Mouse (Mus musculus): ENCODE measurements around the gene Pfpl. TPM values are rescaled to one million over a fixed set of nuclear protein-coding genes. Genes with fewer than 3 reads are reported as not detected.

The Pfpl gene
- polyA plus RNA-seq (2012; rRNA removed), result not detected in 2 replicates

DNA sequence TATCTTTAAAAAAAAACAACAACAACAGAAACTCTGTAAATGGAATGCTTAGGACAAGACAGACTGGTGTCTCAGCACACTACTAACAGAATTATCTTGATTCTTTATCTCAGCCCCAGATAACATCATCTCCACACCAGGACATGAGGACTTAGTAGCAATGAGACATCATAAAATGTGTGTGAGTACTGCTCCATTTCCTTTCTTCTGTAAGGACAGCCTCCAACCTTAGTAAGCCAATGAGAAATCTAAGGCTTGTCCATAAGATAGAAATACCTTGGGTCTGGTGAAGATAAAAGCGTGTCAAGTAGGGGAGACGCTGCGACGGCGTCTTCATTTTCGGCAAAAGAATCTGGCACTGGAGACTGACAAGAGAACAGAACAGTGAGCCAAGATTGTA is at the start of gene Pfpl:
Pfpl (plus strand) TSS at position 301 of the 400 bp plus-strand sequence.
- no peak for TF ChIP-seq CTCF (IDR thresholded peaks at IDR 0.05; ENCODE audit: extremely low read depth, insufficient read depth, insufficient read length, insufficient replicate concordance)
- no peak for TF ChIP-seq POLR2A (IDR thresholded peaks at IDR 0.05; ENCODE audit: low read depth, low read length)
- 95% methylated on average over 6 of the region's 6 CpGs for WGBS

DNA sequence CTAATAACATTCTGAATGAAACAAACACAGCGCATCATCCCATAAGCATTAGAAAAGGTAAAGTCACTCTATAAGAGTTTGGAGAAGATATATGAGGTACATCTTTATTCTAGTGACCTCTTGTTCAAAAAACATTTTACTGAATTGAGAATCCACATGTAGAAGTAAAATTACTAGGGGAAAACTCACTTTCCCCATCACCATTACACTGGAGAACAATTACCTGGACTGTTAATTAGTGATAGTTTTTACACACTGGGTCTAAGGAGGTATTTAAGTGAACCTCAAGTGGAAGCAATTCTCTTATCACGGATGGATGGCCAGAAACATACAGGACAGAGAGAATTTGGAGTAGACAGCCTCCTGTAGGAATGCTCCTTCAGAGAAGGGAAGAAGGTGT is 40.7 kb upstream of the Pfpl start, which contains the start of gene Olfr1440:
Olfr1440 (plus strand) TSS at position 301 of the 400 bp plus-strand sequence.
- Histone ChIP-seq H3K27me3 (ENCODE audit: control insufficient read depth, insufficient read depth, low read length) (no peaks in the 10 kb centered on the region), H3K36me3 (ENCODE audit: control insufficient read depth, insufficient read depth, low read length) (no peaks in the 10 kb centered on the region), H3K4me3 (ENCODE audit: extremely low read depth, insufficient read depth, insufficient read length) (no peak within 1 kb of the TSS), H3K27ac (ENCODE audit: insufficient read depth, low read length) (no peak within 1 kb of the TSS), H3K4me1 (ENCODE audit: control insufficient read depth, insufficient read depth, insufficient read length) (no peaks in the 10 kb centered on the region)
- no peak for TF ChIP-seq CTCF (IDR thresholded peaks at IDR 0.05; ENCODE audit: extremely low read depth, insufficient read depth, insufficient read length, insufficient replicate concordance)
- no peak for TF ChIP-seq POLR2A (IDR thresholded peaks at IDR 0.05; ENCODE audit: low read depth, low read length)
- WGBS, result 84% methylated on average over 2 of the region's 2 CpGs
- no peak for DNase-seq (ENCODE audit: low read depth in 1 of 2, low spot score in 2 of 2)

More for the DNA sequence above, at the start of gene Pfpl:
- Histone ChIP-seq H3K27ac (ENCODE audit: insufficient read depth, low read length) (no peak within 1 kb of the TSS), H3K4me3 (ENCODE audit: extremely low read depth, insufficient read depth, insufficient read length) (no peak within 1 kb of the TSS), H3K36me3 (ENCODE audit: control insufficient read depth, insufficient read depth, low read length) (no peaks in the 10 kb centered on the region), H3K4me1 (ENCODE audit: control insufficient read depth, insufficient read depth, insufficient read length) (no peaks in the 10 kb centered on the region; the same call in 1 of the 2 replicates), H3K27me3 (ENCODE audit: control insufficient read depth, insufficient read depth, low read length) (peaks cover 2% of the 10 kb centered on the region; the same call in 1 of the 2 replicates)
- no peak for DNase-seq (ENCODE audit: low read depth in 1 of 2, low spot score in 2 of 2)

DNA sequence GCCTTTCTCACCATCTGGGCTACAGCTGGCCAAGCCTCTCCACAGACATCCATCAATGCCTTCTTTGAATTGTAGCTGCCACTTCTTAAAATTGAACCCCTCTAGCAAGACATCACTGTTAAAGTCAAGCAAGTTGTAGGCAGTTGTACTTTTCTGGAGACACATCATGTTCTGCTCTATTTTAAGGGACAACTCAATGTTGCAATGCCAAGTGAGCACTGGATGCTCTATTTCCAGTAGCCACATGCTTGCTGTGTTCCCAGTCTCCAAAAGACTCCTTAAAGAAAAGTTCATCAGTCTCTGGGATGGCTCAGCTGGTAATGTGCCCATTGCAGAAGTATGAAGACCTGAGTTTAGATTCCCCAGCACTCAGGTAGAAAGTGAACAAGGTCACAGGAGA is 14.0 kb upstream of the Pfpl start:
- Histone ChIP-seq H3K27ac (ENCODE audit: insufficient read depth, low read length) (no peak overlapping the region), H3K36me3 (ENCODE audit: control insufficient read depth, insufficient read depth, low read length) (no peaks in the 10 kb centered on the region), H3K4me3 (ENCODE audit: extremely low read depth, insufficient read depth, insufficient read length) (no peak overlapping the region), H3K27me3 (ENCODE audit: control insufficient read depth, insufficient read depth, low read length) (no peaks in the 10 kb centered on the region), H3K4me1 (ENCODE audit: control insufficient read depth, insufficient read depth, insufficient read length) (no peaks in the 10 kb centered on the region)
- no peak for DNase-seq (ENCODE audit: low read depth in 1 of 2, low spot score in 2 of 2)
- TF ChIP-seq CTCF (IDR thresholded peaks at IDR 0.05; ENCODE audit: extremely low read depth, insufficient read depth, insufficient read length, insufficient replicate concordance), result no peak
- TF ChIP-seq POLR2A (IDR thresholded peaks at IDR 0.05; ENCODE audit: low read depth, low read length), result no peak

DNA sequence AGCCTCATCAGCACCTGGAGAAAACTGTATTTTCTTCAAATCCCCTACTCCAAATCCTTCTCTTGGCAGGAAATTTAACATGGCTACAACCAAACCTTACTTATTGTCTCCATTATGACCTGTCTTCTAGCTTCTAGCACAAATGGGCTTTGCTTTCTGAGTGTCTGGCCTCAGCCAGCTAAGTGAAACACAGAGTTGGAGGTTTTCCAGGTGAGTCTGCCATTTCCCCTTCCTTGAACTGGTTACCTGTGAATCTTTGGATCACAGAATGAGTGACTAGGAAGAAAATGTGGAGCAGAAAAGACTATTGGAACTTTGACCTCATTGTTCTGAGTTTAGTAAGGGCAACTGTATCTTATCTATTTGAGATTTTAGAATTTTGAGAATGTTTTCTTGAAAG is 10.3 kb upstream of the Pfpl start, which contains the start of gene Olfr1441:
Olfr1441 (plus strand) TSS at position 73 of the 400 bp plus-strand sequence.
- Histone ChIP-seq H3K27me3 (ENCODE audit: control insufficient read depth, insufficient read depth, low read length) (no peaks in the 10 kb centered on the region), H3K4me3 (ENCODE audit: extremely low read depth, insufficient read depth, insufficient read length) (no peak within 1 kb of the TSS), H3K27ac (ENCODE audit: insufficient read depth, low read length) (no peak within 1 kb of the TSS), H3K36me3 (ENCODE audit: control insufficient read depth, insufficient read depth, low read length) (no peaks in the 10 kb centered on the region), H3K4me1 (ENCODE audit: control insufficient read depth, insufficient read depth, insufficient read length) (no peaks in the 10 kb centered on the region)
- TF ChIP-seq POLR2A (IDR thresholded peaks at IDR 0.05; ENCODE audit: low read depth, low read length) (no peak), CTCF (IDR thresholded peaks at IDR 0.05; ENCODE audit: extremely low read depth, insufficient read depth, insufficient read length, insufficient replicate concordance) (no peak)
- DNase-seq (ENCODE audit: low read depth in 1 of 2, low spot score in 2 of 2), result no peak

DNA sequence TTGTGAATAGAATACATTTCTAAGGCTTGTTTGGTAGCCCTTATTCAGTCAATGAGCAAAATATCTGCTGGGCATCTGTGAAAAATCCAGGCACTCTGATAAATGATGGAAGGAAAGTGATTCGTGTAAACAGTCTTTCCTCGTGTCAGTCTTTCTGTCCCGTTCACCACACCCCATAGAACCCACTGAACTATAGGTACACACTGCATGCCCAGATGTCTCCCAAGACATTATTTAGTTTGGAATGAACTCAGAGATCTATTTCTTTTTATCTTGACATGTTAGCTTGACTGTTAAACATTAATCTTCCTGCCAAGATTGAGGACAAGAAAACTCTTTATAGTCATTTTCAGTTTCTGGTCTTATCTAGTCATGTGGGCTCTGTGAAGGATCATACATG is 9.4 kb upstream of the Pfpl start:
- 87% methylated on average over 3 of the region's 3 CpGs for WGBS
- TF ChIP-seq POLR2A (IDR thresholded peaks at IDR 0.05; ENCODE audit: low read depth, low read length) (no peak), CTCF (IDR thresholded peaks at IDR 0.05; ENCODE audit: extremely low read depth, insufficient read depth, insufficient read length, insufficient replicate concordance) (no peak)
- Histone ChIP-seq H3K4me3 (ENCODE audit: extremely low read depth, insufficient read depth, insufficient read length) (no peak overlapping the region), H3K4me1 (ENCODE audit: control insufficient read depth, insufficient read depth, insufficient read length) (no peaks in the 10 kb centered on the region), H3K27me3 (ENCODE audit: control insufficient read depth, insufficient read depth, low read length) (no peaks in the 10 kb centered on the region), H3K27ac (ENCODE audit: insufficient read depth, low read length) (no peak overlapping the region), H3K36me3 (ENCODE audit: control insufficient read depth, insufficient read depth, low read length) (no peaks in the 10 kb centered on the region)
- DNase-seq (ENCODE audit: low read depth in 1 of 2, low spot score in 2 of 2), result no peak

DNA sequence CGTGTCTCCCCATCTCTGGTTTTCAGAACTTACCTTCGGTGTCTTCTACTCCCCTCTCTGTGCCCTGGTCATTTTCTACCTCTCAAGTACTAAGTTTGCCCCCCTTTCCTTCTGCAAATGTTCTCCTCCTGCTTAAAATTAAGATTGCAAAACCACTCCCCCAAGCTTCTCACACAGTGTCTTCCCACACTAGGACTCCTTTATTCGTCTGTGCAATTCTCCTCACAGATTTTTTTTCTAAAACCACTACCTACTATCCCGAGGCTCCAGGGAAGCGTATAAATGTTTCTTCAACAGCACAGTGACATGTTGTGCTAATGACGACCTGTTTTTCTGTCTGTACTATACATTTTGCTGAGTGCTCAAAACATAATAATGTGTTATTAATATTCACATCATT is 7.2 kb upstream of the Pfpl start:
- Histone ChIP-seq H3K36me3 (ENCODE audit: control insufficient read depth, insufficient read depth, low read length) (no peaks in the 10 kb centered on the region), H3K27ac (ENCODE audit: insufficient read depth, low read length) (no peak overlapping the region), H3K4me3 (ENCODE audit: extremely low read depth, insufficient read depth, insufficient read length) (no peak overlapping the region), H3K27me3 (ENCODE audit: control insufficient read depth, insufficient read depth, low read length) (no peaks in the 10 kb centered on the region), H3K4me1 (ENCODE audit: control insufficient read depth, insufficient read depth, insufficient read length) (no peaks in the 10 kb centered on the region)
- DNase-seq (ENCODE audit: low read depth in 1 of 2, low spot score in 2 of 2), result no peak
- TF ChIP-seq CTCF (IDR thresholded peaks at IDR 0.05; ENCODE audit: extremely low read depth, insufficient read depth, insufficient read length, insufficient replicate concordance), result no peak
- TF ChIP-seq POLR2A (IDR thresholded peaks at IDR 0.05; ENCODE audit: low read depth, low read length), result no peak
- WGBS, result 75% methylated on average over 6 of the region's 6 CpGs

DNA sequence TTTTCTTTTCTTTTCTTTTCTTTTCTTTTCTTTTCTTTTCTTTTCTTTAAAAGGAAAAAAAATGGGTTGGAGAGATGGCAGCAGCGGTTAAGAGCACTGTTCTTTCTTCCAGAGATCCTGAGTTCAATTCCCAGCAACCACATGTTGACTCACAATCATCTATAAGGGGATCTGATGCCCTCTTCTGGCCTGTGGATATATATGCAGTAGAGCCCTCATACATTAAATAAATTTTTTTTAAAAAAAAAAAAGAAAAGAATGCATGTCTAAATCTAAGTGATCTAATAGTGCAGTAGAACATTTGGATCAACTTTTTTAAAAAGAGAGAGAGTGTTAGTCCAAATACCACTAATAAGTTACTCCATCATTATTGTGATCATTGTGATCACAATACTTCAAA is 6.0 kb upstream of the Pfpl start:
- no peak for TF ChIP-seq CTCF (IDR thresholded peaks at IDR 0.05; ENCODE audit: extremely low read depth, insufficient read depth, insufficient read length, insufficient replicate concordance)
- TF ChIP-seq POLR2A (IDR thresholded peaks at IDR 0.05; ENCODE audit: low read depth, low read length), result no peak
- no peak for DNase-seq (ENCODE audit: low read depth in 1 of 2, low spot score in 2 of 2)
- Histone ChIP-seq H3K36me3 (ENCODE audit: control insufficient read depth, insufficient read depth, low read length) (no peaks in the 10 kb centered on the region), H3K27ac (ENCODE audit: insufficient read depth, low read length) (no peak overlapping the region), H3K27me3 (ENCODE audit: control insufficient read depth, insufficient read depth, low read length) (no peaks in the 10 kb centered on the region), H3K4me3 (ENCODE audit: extremely low read depth, insufficient read depth, insufficient read length) (no peak overlapping the region), H3K4me1 (ENCODE audit: control insufficient read depth, insufficient read depth, insufficient read length) (no peaks in the 10 kb centered on the region)
- WGBS, result 85% methylated on average over 1 of the region's 1 CpGs

All from spleen, adult 2 months (tissue).